Mouse (Mus musculus) heart, embryonic 13.5 days (tissue): Measurements from ENCODE around the gene Iqcd. TPM values are rescaled to one million over a fixed set of nuclear protein-coding genes. Genes with fewer than 3 reads are reported as not detected.

Source experiments
- ATAC-seq: fragments of 200-750 bp; cut with Nextera tagmentation; 2 replicates; pipeline ENCODE4 v1.8.0; 2017; ENCODE audit warnings: moderate TSS enrichment; ENCODE audit not compliant: insufficient number of reproducible peaks, low FRiP score, low TSS enrichment; ENCODE audit errors: extremely low read depth
- H3K27ac ChIP-seq: fragments of 300-500 bp; sonication (generic); replicated peaks from 2 replicates; pipeline ENCODE4 v1.5.1; 2015; ENCODE audit warnings: moderate library complexity, mild to moderate bottlenecking, inconsistent platforms
- H3K27me3 ChIP-seq: fragments of 300-500 bp; sonication (generic); replicated peaks from 2 replicates; pipeline ENCODE4 v1.6.1; 2015; ENCODE audit warnings: mild to moderate bottlenecking, inconsistent platforms
- H3K36me3 ChIP-seq: fragments of 300-500 bp; sonication (generic); 2 replicates; pipeline ENCODE4 v1.6.1; 2015; ENCODE audit warnings: mild to moderate bottlenecking, inconsistent platforms
- H3K4me1 ChIP-seq: fragments of 300-500 bp; sonication (generic); 2 replicates; pipeline ENCODE4 v1.6.1; 2015; ENCODE audit warnings: inconsistent platforms
- H3K4me2 ChIP-seq: fragments of 300-500 bp; sonication (generic); 2 replicates; pipeline ENCODE4 v1.6.1; 2015; ENCODE audit warnings: inconsistent platforms, mild to moderate bottlenecking, moderate library complexity
- H3K4me3 ChIP-seq: fragments of 300-500 bp; sonication (generic); 2 replicates; pipeline ENCODE4 v1.5.1; 2015; ENCODE audit warnings: moderate library complexity, mild to moderate bottlenecking, inconsistent platforms
- H3K9ac ChIP-seq: fragments of 300-500 bp; sonication (generic); 2 replicates; pipeline ENCODE4 v1.6.1; 2015; ENCODE audit warnings: inconsistent platforms, mild to moderate bottlenecking, moderate library complexity
- H3K9me3 ChIP-seq: fragments of 300-500 bp; sonication (generic); 2 replicates; pipeline ENCODE4 v1.6.1; 2016; ENCODE audit warnings: inconsistent platforms
- WGBS: fragments of 180-500 bp; shearing (Covaris S2); methylation state at CpG from one replicate; pipeline ENCODE4 v1.1.7; 2015; ENCODE audit warnings: mixed read lengths; 5-methylcytosine and 5-hydroxymethylcytosine counted together
- polyA plus RNA-seq: library from polyadenylated mRNA; unstranded; fragments of >200 nt; fragmentation: Nextera tagmentation; extraction: Ambion mirVana; gene quantifications from 2 replicates; pipeline ENCODE4 v1.2.1, GENCODE M21; 2015

Gene Iqcd
- polyA plus RNA-seq, 1 experiment from 2014 or later = 0.44 TPM

GRCm38 (mm10) chr5:120634860-120635259 lies 46.0 kb downstream of the Iqcd start:
- WGBS = 44% methylated on average over 5 of the region's 5 CpGs
- Histone ChIP-seq H3K4me1 (peaks cover 13% of the 10 kb centered on the region; the same call in 1 of the 2 replicates), H3K9ac (no peak overlapping the region), H3K36me3 (no peaks in the 10 kb centered on the region), H3K27ac (no peak overlapping the region), H3K4me2 (no peak overlapping the region), H3K4me3 (no peak overlapping the region), H3K27me3 (peaks cover 16% of the 10 kb centered on the region), H3K9me3 (no peaks in the 10 kb centered on the region; the same call in 1 of the 2 replicates)
- no peak for ATAC-seq

- Histone ChIP-seq H3K36me3 (no peaks in the 10 kb centered on the region), H3K4me1 (peaks cover 13% of the 10 kb centered on the region; the same call in 1 of the 2 replicates), H3K4me3 (no peak overlapping the region), H3K4me2 (no peak overlapping the region), H3K9me3 (no peaks in the 10 kb centered on the region; the same call in 1 of the 2 replicates), H3K27ac (no peak overlapping the region), H3K27me3 (peaks cover 8% of the 10 kb centered on the region), H3K9ac (no peak overlapping the region)
- 75% methylated on average over 5 of the region's 5 CpGs for WGBS
- no peak for ATAC-seq
Observed at GRCm38 (mm10) chr5:120635633-120636032, 46.8 kb downstream of the Iqcd start.

GRCm38 (mm10) chr5:120640094-120640493 lies 51.3 kb downstream of the Iqcd start:
- WGBS = 82% methylated on average over 7 of the region's 7 CpGs
- H3K4me3 ChIP-seq = no peak overlapping the region

GRCm38 (mm10) chr5:120643365-120644085 lies 54.7 kb downstream of the Iqcd start:
- H3K4me2 ChIP-seq = no peak overlapping the region
- no peaks in the 10 kb centered on the region for H3K9me3 ChIP-seq
- H3K36me3 ChIP-seq = no peaks in the 10 kb centered on the region
- 55% methylated on average over 14 of the region's 14 CpGs for WGBS
- ATAC-seq = no peak
- H3K4me1 ChIP-seq = peaks cover 20% of the 10 kb centered on the region
- H3K27ac ChIP-seq = no peak overlapping the region
- peaks cover 25% of the 10 kb centered on the region for H3K27me3 ChIP-seq
- H3K9ac ChIP-seq = no peak overlapping the region
- H3K4me3 ChIP-seq = no peak overlapping the region

More at GRCm38 (mm10) chr5:120640094-120640493, 51.3 kb downstream of the Iqcd start:
- H3K27ac ChIP-seq = no peak overlapping the region
- H3K9ac ChIP-seq = no peak overlapping the region
- no peaks in the 10 kb centered on the region for H3K36me3 ChIP-seq
- no peak overlapping the region for H3K4me2 ChIP-seq
- peaks cover 10% of the 10 kb centered on the region for H3K4me1 ChIP-seq
- no peaks in the 10 kb centered on the region for H3K27me3 ChIP-seq
- ATAC-seq = no peak
- H3K9me3 ChIP-seq = no peaks in the 10 kb centered on the region

- H3K4me2 ChIP-seq = no peak overlapping the region
- H3K4me3 ChIP-seq = no peak overlapping the region
- H3K9ac ChIP-seq = no peak overlapping the region
- 57% methylated on average over 3 of the region's 3 CpGs for WGBS
- ATAC-seq = no peak
- peaks cover 32% of the 10 kb centered on the region for H3K27me3 ChIP-seq
- no peaks in the 10 kb centered on the region for H3K36me3 ChIP-seq
- H3K27ac ChIP-seq = no peak overlapping the region
- H3K4me1 ChIP-seq = peaks cover 27% of the 10 kb centered on the region
- H3K9me3 ChIP-seq = no peaks in the 10 kb centered on the region
Observed at GRCm38 (mm10) chr5:120644227-120644626, 55.4 kb downstream of the Iqcd start.

- Histone ChIP-seq H3K4me1 (peaks cover 32% of the 10 kb centered on the region), H3K9ac (no peak overlapping the region), H3K4me3 (no peak overlapping the region), H3K9me3 (no peaks in the 10 kb centered on the region), H3K36me3 (no peaks in the 10 kb centered on the region), H3K4me2 (no peak overlapping the region), H3K27ac (no peak overlapping the region), H3K27me3 (peaks cover 49% of the 10 kb centered on the region)
- ATAC-seq = no peak
- WGBS = 47% methylated on average over 6 of the region's 6 CpGs
Observed at GRCm38 (mm10) chr5:120645851-120646250, 57.0 kb downstream of the Iqcd start.

GRCm38 (mm10) chr5:120647361-120647760 lies 58.5 kb downstream of the Iqcd start:
- H3K36me3 ChIP-seq = no peaks in the 10 kb centered on the region
- no peaks in the 10 kb centered on the region for H3K9me3 ChIP-seq
- no peak for ATAC-seq
- 61% methylated on average over 4 of the region's 4 CpGs for WGBS
- no peak overlapping the region for H3K9ac ChIP-seq
- H3K27ac ChIP-seq = no peak overlapping the region
- H3K4me2 ChIP-seq = no peak overlapping the region
- peaks cover 64% of the 10 kb centered on the region for H3K27me3 ChIP-seq
- no peak overlapping the region for H3K4me3 ChIP-seq
- H3K4me1 ChIP-seq = peaks cover 32% of the 10 kb centered on the region

- Histone ChIP-seq H3K9ac (no peak overlapping the region; the same call in 1 of the 2 replicates), H3K36me3 (no peaks in the 10 kb centered on the region), H3K4me1 (peaks cover 32% of the 10 kb centered on the region), H3K27ac (no peak overlapping the region), H3K4me3 (peak overlapping the region; percentile 41; the same call in 1 of the 2 replicates), H3K4me2 (peak overlapping the region; percentile 70), H3K9me3 (no peaks in the 10 kb centered on the region), H3K27me3 (peaks cover 69% of the 10 kb centered on the region)
- 22% methylated on average over 12 of the region's 12 CpGs for WGBS
- no peak for ATAC-seq
Observed at GRCm38 (mm10) chr5:120647814-120648491, 59.1 kb downstream of the Iqcd start.

GRCm38 (mm10) chr5:120648569-120649373 lies 60.0 kb downstream of the Iqcd start, which contains the start of gene Rasal1:
Gene Rasal1 (plus strand): TSS chr5:120648812.
- ATAC-seq = peak; percentile 40
- under 1% methylated on average over 52 of the region's 53 CpGs for WGBS

GRCm38 (mm10) chr5:120649374-120649933 lies 60.6 kb downstream of the Iqcd start:
- peaks cover 80% of the 10 kb centered on the region for H3K27me3 ChIP-seq
- H3K9me3 ChIP-seq = no peaks in the 10 kb centered on the region
- ATAC-seq = no peak; the same call in 1 of the 2 replicates
- no peaks in the 10 kb centered on the region for H3K36me3 ChIP-seq
- H3K4me1 ChIP-seq = peaks cover 21% of the 10 kb centered on the region
- 4% methylated on average over 21 of the region's 21 CpGs for whole genome bisulfite sequencing
- H3K4me2 ChIP-seq = peak overlapping the region; percentile 70
- H3K9ac ChIP-seq = peak overlapping the region; percentile 41; the same call in 1 of the 2 replicates
- H3K4me3 ChIP-seq = peak overlapping the region; percentile 41
- H3K27ac ChIP-seq = no peak overlapping the region

More at GRCm38 (mm10) chr5:120648569-120649373, 60.0 kb downstream of the Iqcd start, which contains the start of gene Rasal1:
- Histone ChIP-seq H3K27me3 (peaks cover 77% of the 10 kb centered on the region), H3K4me3 (peak within 1 kb of the TSS; percentile 41), H3K9ac (peak within 1 kb of the TSS; percentile 41), H3K4me2 (peak within 1 kb of the TSS; percentile 70), H3K27ac (no peak within 1 kb of the TSS), H3K4me1 (peaks cover 26% of the 10 kb centered on the region), H3K9me3 (no peaks in the 10 kb centered on the region), H3K36me3 (no peaks in the 10 kb centered on the region)
